Mouse (Mus musculus) small intestine, adult 10 weeks (tissue): ENCODE results near the gene Gm29644. TPM values are rescaled to one million over a fixed set of nuclear protein-coding genes. Genes with fewer than 3 reads are reported as not detected.

ENCODE experiments used
- polyA plus RNA-seq: library from polyadenylated mRNA; stranded (reverse); fragments of 350-450 nt; fragmentation: Illumina TruSeq; extraction: RNeasy Lipid Tissue Mini Kit (QIAGEN cat#74804); gene quantifications from one replicate; pipeline ENCODE4 v1.2.3, GENCODE M21; 2014; ENCODE audit warnings: low replicate concordance

Gene Gm29644
- not detected for polyA plus RNA-seq

GRCm38 (mm10) chrY:70303187-70303586 lies at the start of gene Gm29644, which contains the start of gene Gm29423:
Gene Gm29644, minus strand, starts transcription at chrY:70303343.
Gene Gm29423, minus strand, starts transcription at chrY:70303287.

GRCm38 (mm10) chrY:70273542-70273941 lies 29.6 kb downstream of the Gm29644 start, which contains the start of gene Gm21118:
Gene Gm21118, minus strand, starts transcription at chrY:70273642.

Other genes with a start within 250 kb of the Gm29644 start
- not detected for gene Gm21118, start 29.7 kb downstream of the Gm29644 start, polyA plus RNA-seq
- gene Gm29423, start 56 bp downstream of the Gm29644 start, polyA plus RNA-seq = not detected
- not detected for gene Gm20888, start 138.5 kb upstream of the Gm29644 start, polyA plus RNA-seq